Comparison of ENCODE assay signal across 22 mouse cellular contexts in genomic region chr17:44714116-44714515, GRCm38 (mm10).
A peak's percentile ranks its signal among the peaks of the same experiment; 100 is the strongest.
DNase-seq lines count a peak whose midpoint lies in the region; ATAC-seq lines count a peak whose summit lies in the region.
"Had no signal": no experiment of that assay in that cellular context is flagged by ENCODE, and none has a peak within 500 bp of the region (broad histone marks: within the 10 kb centered on the region; RNA-seq: fewer than 3 reads in every experiment).

No protein-coding gene starts in this region.

- 0 out of 2 replicates have a peak, but pooled peaks cover 3% of the 10 kb centered on the region for H3K27me3 ChIP-seq in embryonic facial prominence, embryonic 15.5 days
- no peaks in the 10 kb centered on the region for H3K27me3 ChIP-seq in forebrain, embryonic 14.5 days (replicated peaks; ENCODE audit: control insufficient read depth, insufficient read depth, low read length)
- H3K27me3 ChIP-seq: forebrain, embryonic 15.5 days; intestine, embryonic 15.5 days had no signal

- H3K9me3 ChIP-seq in embryonic facial prominence, embryonic 15.5 days (replicated peaks), result no peaks in the 10 kb centered on the region
- H3K9me3 ChIP-seq in forebrain, embryonic 14.5 days (replicated peaks; ENCODE audit: control insufficient read depth, low read length), result no peaks in the 10 kb centered on the region
- H3K9me3 ChIP-seq: forebrain, embryonic 15.5 days; heart, embryonic 10.5 days; heart, embryonic 13.5 days; intestine, embryonic 15.5 days had no signal

- H3K9ac ChIP-seq in embryonic facial prominence, embryonic 15.5 days, result no peak overlapping the region
- no peak overlapping the region for H3K9ac ChIP-seq in forebrain, embryonic 14.5 days (ENCODE audit: low read length)
- H3K9ac ChIP-seq: forebrain, embryonic 15.5 days; heart, embryonic 13.5 days; hindbrain, embryonic 14.5 days; intestine, embryonic 15.5 days had no signal

- no peak overlapping the region for H3K4me2 ChIP-seq in embryonic facial prominence, embryonic 15.5 days (replicated peaks)
- H3K4me2 ChIP-seq in forebrain, embryonic 14.5 days (ENCODE audit: low read length), result no peak overlapping the region
- H3K4me2 ChIP-seq: forebrain, embryonic 15.5 days; heart, embryonic 13.5 days; hindbrain, embryonic 14.5 days; intestine, embryonic 15.5 days had no signal

- no peak overlapping the region for H3K4me3 ChIP-seq in embryonic facial prominence, embryonic 15.5 days (replicated peaks)
- H3K4me3 ChIP-seq in forebrain, embryonic 14.5 days (ENCODE audit: low read depth, low read length), result no peak overlapping the region
- H3K4me3 ChIP-seq: forebrain, embryonic 15.5 days; heart, embryonic 10.5 days; heart, embryonic 13.5 days; intestine, embryonic 15.5 days had no signal

- 0 out of 2 replicates have a peak overlapping the region, but pooled peaks have one; percentile 44 for H3K27ac ChIP-seq in embryonic facial prominence, embryonic 15.5 days (replicated peaks)
- no peak overlapping the region for H3K27ac ChIP-seq in forebrain, embryonic 14.5 days (ENCODE audit: low read depth, low read length)
- H3K27ac ChIP-seq: forebrain, embryonic 15.5 days; heart, embryonic 10.5 days; heart, embryonic 13.5 days; hindbrain, embryonic 14.5 days; hindbrain, postnatal 0 days; intestine, embryonic 15.5 days had no signal

- H3K4me1 ChIP-seq in embryonic facial prominence, embryonic 15.5 days, result peaks cover 40% of the 10 kb centered on the region
- no peaks in the 10 kb centered on the region for H3K4me1 ChIP-seq in forebrain, embryonic 14.5 days (ENCODE audit: control insufficient read depth, insufficient read depth, low read length)

- WGBS in embryonic facial prominence, embryonic 15.5 days, result 86% methylated on average over 4 of the region's 4 CpGs
- 90% methylated on average over 4 of the region's 4 CpGs for WGBS in forebrain, embryonic 14.5 days

- peak; percentile 54 for DNase-seq in CD4-positive helper T cell, adult 2 months (ENCODE audit: low read depth, low spot score)
- peak; percentile 41 for DNase-seq in CD4-positive, CD25-positive, alpha-beta regulatory T cell, adult 2 months (ENCODE audit: low read depth, low spot score)
- no peak for DNase-seq in cerebellum, adult 8-10 months
- no peak for DNase-seq in ovary, postnatal 14 days (ENCODE audit: low spot score)
- DNase-seq in forebrain, embryonic 14.5 days (ENCODE audit: low spot score), result no peak
- DNase-seq: adrenal gland, postnatal 10 days; adrenal gland, postnatal 36 days; cerebellum, adult 18-20 months; cerebellum, adult 9-11 months; cerebellum, postnatal 25 days; gastrocnemius, postnatal 25 days; heart, adult 18-20 months; heart, postnatal 14 days; heart, postnatal 4 days; kidney, adult 11 months had no signal

- H3K36me3 ChIP-seq in embryonic facial prominence, embryonic 15.5 days, result no peaks in the 10 kb centered on the region
- no peaks in the 10 kb centered on the region for H3K36me3 ChIP-seq in forebrain, embryonic 14.5 days (ENCODE audit: control insufficient read depth, insufficient read depth, low read length)
- H3K36me3 ChIP-seq: forebrain, embryonic 15.5 days; heart, embryonic 10.5 days; heart, embryonic 13.5 days; intestine, embryonic 15.5 days had no signal

- no peak for ATAC-seq in embryonic facial prominence, embryonic 15.5 days (ENCODE audit: insufficient number of reproducible peaks, low FRiP score, low TSS enrichment, low read depth)
- ATAC-seq in forebrain, embryonic 14.5 days, result no peak
- ATAC-seq: forebrain, embryonic 15.5 days; hindbrain, postnatal 0 days; intestine, embryonic 15.5 days had no signal

Comparison
In these comparisons a context has a peak if more than half of its experiments do, and no peak if none do; other contexts are left out.
1. DNase-seq: peak in CD4-positive helper T cell, adult 2 months (single experiment) and CD4-positive, CD25-positive, alpha-beta regulatory T cell, adult 2 months (single experiment); none in cerebellum, adult 8-10 months (single experiment), ovary, postnatal 14 days (single experiment) and forebrain, embryonic 14.5 days (single experiment).